Mouse (Mus musculus): ENCODE results near the gene Ccdc58. TPM values are rescaled to one million over a fixed set of nuclear protein-coding genes. Genes with fewer than 3 reads are reported as not detected.
"Not testable (repeated sequence)": the region's sequence is repeated elsewhere in the genome, so short reads cannot be mapped to it uniquely, and the experiment has no call there.

Gene Ccdc58
- polyA plus RNA-seq (2015; fragmentation: Nextera tagmentation; extraction: Ambion mirVana), result 35.0 and 36.3 TPM in 2 replicates

- Histone ChIP-seq H3K36me3 (ENCODE audit: control insufficient read depth, insufficient read depth) (no peaks in the 10 kb centered on the region), H3K9me3 (ENCODE audit: control insufficient read depth, low read length) (no peaks in the 10 kb centered on the region), H3K27ac (ENCODE audit: low read length) (peak within 1 kb of the TSS; percentile 100), H3K9ac (replicated peaks; ENCODE audit: low read depth, low read length) (peak within 1 kb of the TSS; percentile 90), H3K4me1 (replicated peaks; ENCODE audit: control insufficient read depth, insufficient read depth, low read length) (peaks cover 29% of the 10 kb centered on the region), H3K27me3 (replicated peaks; ENCODE audit: control insufficient read depth, insufficient read depth, low read length) (no peaks in the 10 kb centered on the region), H3K4me3 (replicated peaks; ENCODE audit: low read length) (peak within 1 kb of the TSS; percentile 91), H3K4me2 (ENCODE audit: low read length) (peak within 1 kb of the TSS; percentile 89)
- peak; percentile 97 for ATAC-seq
- WGBS, result under 1% methylated on average over 80 of the region's 81 CpGs
Measured at GRCm38 (mm10) chr16:36071450-36072379, at the start of gene Ccdc58, which contains the start of gene Fam162a. TSS of gene Ccdc58 (plus strand) at chr16:36071685. TSS of gene Fam162a (minus strand) at chr16:36071594.

GRCm38 (mm10) chr16:36028120-36028519, 43.4 kb upstream of the Ccdc58 start:
- not testable (repeated sequence) for H3K4me2 ChIP-seq (ENCODE audit: low read length); H3K9me3 ChIP-seq (ENCODE audit: control insufficient read depth, low read length); H3K9ac ChIP-seq (replicated peaks; ENCODE audit: low read depth, low read length); H3K4me3 ChIP-seq (replicated peaks; ENCODE audit: low read length); ATAC-seq; H3K4me1 ChIP-seq (replicated peaks; ENCODE audit: control insufficient read depth, insufficient read depth, low read length); H3K27ac ChIP-seq (ENCODE audit: low read length); H3K27me3 ChIP-seq (replicated peaks; ENCODE audit: control insufficient read depth, insufficient read depth, low read length)
- WGBS, result 80% methylated on average over 1 of the region's 2 CpGs
- peaks cover 23% of the 10 kb centered on the region for H3K36me3 ChIP-seq (ENCODE audit: control insufficient read depth, insufficient read depth)

- peak within 1 kb of the TSS; percentile 72 for H3K4me2 ChIP-seq (ENCODE audit: low read length)
- H3K27me3 ChIP-seq (replicated peaks; ENCODE audit: control insufficient read depth, insufficient read depth, low read length), result no peaks in the 10 kb centered on the region
- peaks cover 16% of the 10 kb centered on the region for H3K4me1 ChIP-seq (replicated peaks; ENCODE audit: control insufficient read depth, insufficient read depth, low read length)
- ATAC-seq, result peak; percentile 99
- H3K9ac ChIP-seq (replicated peaks; ENCODE audit: low read depth, low read length), result peak within 1 kb of the TSS; percentile 67
- H3K36me3 ChIP-seq (ENCODE audit: control insufficient read depth, insufficient read depth), result peaks cover 2% of the 10 kb centered on the region; the same call in 1 of the 2 replicates
- H3K27ac ChIP-seq (ENCODE audit: low read length), result peak within 1 kb of the TSS; percentile 69
- H3K4me3 ChIP-seq (replicated peaks; ENCODE audit: low read length), result peak within 1 kb of the TSS; percentile 66
- H3K9me3 ChIP-seq (ENCODE audit: control insufficient read depth, low read length), result no peaks in the 10 kb centered on the region
- 2% methylated on average over 39 of the region's 39 CpGs for WGBS
Measured at GRCm38 (mm10) chr16:36040640-36041624, 30.6 kb upstream of the Ccdc58 start, which contains the start of gene Wdr5b. TSS of gene Wdr5b (plus strand) at chr16:36041190.

- Histone ChIP-seq H3K9me3 (ENCODE audit: control insufficient read depth, low read length) (no peaks in the 10 kb centered on the region), H3K4me2 (ENCODE audit: low read length) (peak overlapping the region; percentile 72), H3K4me1 (replicated peaks; ENCODE audit: control insufficient read depth, insufficient read depth, low read length) (peaks cover 16% of the 10 kb centered on the region), H3K27ac (ENCODE audit: low read length) (peak overlapping the region; percentile 69), H3K27me3 (replicated peaks; ENCODE audit: control insufficient read depth, insufficient read depth, low read length) (no peaks in the 10 kb centered on the region), H3K4me3 (replicated peaks; ENCODE audit: low read length) (peak overlapping the region; percentile 66), H3K9ac (replicated peaks; ENCODE audit: low read depth, low read length) (peak overlapping the region; percentile 67), H3K36me3 (ENCODE audit: control insufficient read depth, insufficient read depth) (peaks cover 2% of the 10 kb centered on the region; the same call in 1 of the 2 replicates)
- 29% methylated on average over 11 of the region's 11 CpGs for WGBS
- ATAC-seq, result no peak
Measured at GRCm38 (mm10) chr16:36041625-36042020, 29.9 kb upstream of the Ccdc58 start.

GRCm38 (mm10) chr16:36043073-36043472, 28.4 kb upstream of the Ccdc58 start:
- H3K27me3 ChIP-seq (replicated peaks; ENCODE audit: control insufficient read depth, insufficient read depth, low read length), result no peaks in the 10 kb centered on the region
- peaks cover 7% of the 10 kb centered on the region for H3K36me3 ChIP-seq (ENCODE audit: control insufficient read depth, insufficient read depth)
- no peak overlapping the region for H3K27ac ChIP-seq (ENCODE audit: low read length)
- 89% methylated on average over 10 of the region's 10 CpGs for WGBS
- H3K9ac ChIP-seq (replicated peaks; ENCODE audit: low read depth, low read length), result no peak overlapping the region
- no peak overlapping the region for H3K4me2 ChIP-seq (ENCODE audit: low read length)
- no peak for ATAC-seq
- no peaks in the 10 kb centered on the region for H3K9me3 ChIP-seq (ENCODE audit: control insufficient read depth, low read length)
- peaks cover 16% of the 10 kb centered on the region for H3K4me1 ChIP-seq (replicated peaks; ENCODE audit: control insufficient read depth, insufficient read depth, low read length)
- H3K4me3 ChIP-seq (replicated peaks; ENCODE audit: low read length), result no peak overlapping the region

GRCm38 (mm10) chr16:36043964-36044363, 27.5 kb upstream of the Ccdc58 start:
- Histone ChIP-seq H3K4me3 (replicated peaks; ENCODE audit: low read length) (no peak overlapping the region), H3K9me3 (ENCODE audit: control insufficient read depth, low read length) (no peaks in the 10 kb centered on the region), H3K9ac (replicated peaks; ENCODE audit: low read depth, low read length) (no peak overlapping the region), H3K27ac (ENCODE audit: low read length) (no peak overlapping the region), H3K27me3 (replicated peaks; ENCODE audit: control insufficient read depth, insufficient read depth, low read length) (no peaks in the 10 kb centered on the region), H3K4me2 (ENCODE audit: low read length) (no peak overlapping the region), H3K36me3 (ENCODE audit: control insufficient read depth, insufficient read depth) (peaks cover 9% of the 10 kb centered on the region), H3K4me1 (replicated peaks; ENCODE audit: control insufficient read depth, insufficient read depth, low read length) (peaks cover 16% of the 10 kb centered on the region)
- no peak for ATAC-seq
- 89% methylated on average over 4 of the region's 4 CpGs for WGBS

- peaks cover 2% of the 10 kb centered on the region for H3K4me1 ChIP-seq (replicated peaks; ENCODE audit: control insufficient read depth, insufficient read depth, low read length)
- no peaks in the 10 kb centered on the region for H3K9me3 ChIP-seq (ENCODE audit: control insufficient read depth, low read length)
- H3K4me2 ChIP-seq (ENCODE audit: low read length), result no peak overlapping the region
- WGBS, result 88% methylated on average over 4 of the region's 4 CpGs
- H3K27ac ChIP-seq (ENCODE audit: low read length), result no peak overlapping the region
- H3K27me3 ChIP-seq (replicated peaks; ENCODE audit: control insufficient read depth, insufficient read depth, low read length), result no peaks in the 10 kb centered on the region
- no peak overlapping the region for H3K9ac ChIP-seq (replicated peaks; ENCODE audit: low read depth, low read length)
- ATAC-seq, result no peak
- no peak overlapping the region for H3K4me3 ChIP-seq (replicated peaks; ENCODE audit: low read length)
- H3K36me3 ChIP-seq (ENCODE audit: control insufficient read depth, insufficient read depth), result peaks cover 12% of the 10 kb centered on the region
Measured at GRCm38 (mm10) chr16:36047538-36047937, 23.9 kb upstream of the Ccdc58 start.

GRCm38 (mm10) chr16:36051491-36051890, 20.0 kb upstream of the Ccdc58 start:
- Histone ChIP-seq H3K36me3 (ENCODE audit: control insufficient read depth, insufficient read depth) (peaks cover 10% of the 10 kb centered on the region; the same call in 1 of the 2 replicates), H3K9me3 (ENCODE audit: control insufficient read depth, low read length) (no peaks in the 10 kb centered on the region), H3K27ac (ENCODE audit: low read length) (no peak overlapping the region), H3K9ac (replicated peaks; ENCODE audit: low read depth, low read length) (no peak overlapping the region), H3K4me1 (replicated peaks; ENCODE audit: control insufficient read depth, insufficient read depth, low read length) (no peaks in the 10 kb centered on the region), H3K4me2 (ENCODE audit: low read length) (no peak overlapping the region), H3K27me3 (replicated peaks; ENCODE audit: control insufficient read depth, insufficient read depth, low read length) (no peaks in the 10 kb centered on the region), H3K4me3 (replicated peaks; ENCODE audit: low read length) (no peak overlapping the region)
- ATAC-seq, result no peak
- WGBS, result 98% methylated on average over 6 of the region's 6 CpGs
